Mouse (Mus musculus): ENCODE measurements around the gene Cox7b. TPM values are rescaled to one million over a fixed set of nuclear protein-coding genes. Genes with fewer than 3 reads are reported as not detected.
"Not testable (repeated sequence)": the region's sequence is repeated elsewhere in the genome, so short reads cannot be mapped to it uniquely, and the experiment has no call there.

Gene Cox7b
- total and polyA plus RNA-seq, 3 experiments, result 222 to 804 (median 712) TPM

GRCm38 (mm10) chrX:106014741-106015377, 641 bp upstream of the Cox7b start:
- Histone ChIP-seq H3K36me3 (replicated peaks in 1 of 2; ENCODE audit: control insufficient read depth in 1 of 2, insufficient read depth in 1 of 2, low read length in 1 of 2) (peaks cover 11 to 12% of the 10 kb centered on the region in 2 experiments), H3K79me2 (replicated peaks; ENCODE audit: control insufficient read depth, extremely low read depth, insufficient read depth, poor library complexity, severe bottlenecking) (peaks cover 19% of the 10 kb centered on the region), H3K9ac (ENCODE audit: insufficient read depth, low read depth) (peak overlapping the region; percentile 81; the same call in 1 of the 2 replicates), H3K4me2 (ENCODE audit: insufficient read depth, low read depth, poor library complexity, severe bottlenecking) (peak overlapping the region; percentile 5; the same call in 1 of the 2 replicates), H3K4me3 (replicated peaks in 1 of 3; ENCODE audit: low read depth in 2 of 3, low read length in 2 of 3, poor library complexity in 1 of 3) (peak overlapping the region in 2 of 3 experiments; percentile 62 to 76)
- H3K27ac ChIP-seq (ENCODE audit: insufficient read depth, low read depth); dilution Hi-C loops (cut with MboI; ENCODE audit: extremely low pct_ligation_motif_present, extremely low pct_unique_long_range_greater_than_20kb, low sequenced_read_pairs); H3K4me1 ChIP-seq (ENCODE audit: control insufficient read depth in 1 of 2, insufficient read depth in 2 of 2); H3K27me3 ChIP-seq (replicated peaks); H3K9me3 ChIP-seq (replicated peaks; ENCODE audit: low read length); DNase-seq (ENCODE audit: extremely low read depth): not testable (repeated sequence)
- TF ChIP-seq MAFK (IDR thresholded peaks at IDR 0.05; ENCODE audit: insufficient replicate concordance, low read length), result peak; percentile 35; the same call in 1 of the 2 replicates
- TF ChIP-seq ZNF384 (IDR thresholded peaks at IDR 0.05; ENCODE audit: low read depth, low read length), result 0 out of 2 replicates have a peak, but pooled peaks have one; percentile 17
- peak; percentile 90 for TF ChIP-seq TBP (conservative IDR thresholded peaks at IDR 0.05; ENCODE audit: low read depth, low read length)
- in situ Hi-C loops (cut with MboI; ENCODE audit: low pct_ligation_motif_present, low pct_unique_long_range_greater_than_20kb, low sequenced_read_pairs), result loop anchor here (5.0 to 10.0 kb wide), 2 partner anchors 90 to 152 kb away; partner anchors contain the start of gene Atrx

GRCm38 (mm10) chrX:106017102-106017501, 1.6 kb downstream of the Cox7b start:
- peak overlapping the region; percentile 81; the same call in 1 of the 2 replicates for H3K9ac ChIP-seq (ENCODE audit: insufficient read depth, low read depth)
- H3K4me2 ChIP-seq (ENCODE audit: insufficient read depth, low read depth, poor library complexity, severe bottlenecking), result no peak overlapping the region

GRCm38 (mm10) chrX:106017516-106017915, 2.0 kb downstream of the Cox7b start:
- H3K27me3 ChIP-seq (replicated peaks), result no peaks in the 10 kb centered on the region
- peaks cover 17 to 24% of the 10 kb centered on the region in 2 experiments for H3K36me3 ChIP-seq (replicated peaks in 1 of 2; ENCODE audit: control insufficient read depth in 1 of 2, insufficient read depth in 1 of 2, low read length in 1 of 2)
- TF ChIP-seq ZNF384 (IDR thresholded peaks at IDR 0.05; ENCODE audit: low read depth, low read length) (no peak), TBP (conservative IDR thresholded peaks at IDR 0.05; ENCODE audit: low read depth, low read length) (peak; percentile 54; the same call in 1 of the 2 replicates)
- H3K4me1 ChIP-seq (ENCODE audit: control insufficient read depth in 1 of 2, insufficient read depth in 2 of 2), result peaks cover 0 to 4% of the 10 kb centered on the region in 2 experiments; a peak in 2 of 4 replicates
- dilution Hi-C loops (cut with MboI; ENCODE audit: extremely low pct_ligation_motif_present, extremely low pct_unique_long_range_greater_than_20kb, low sequenced_read_pairs) (no loop called here), in situ Hi-C loops (cut with MboI; ENCODE audit: low pct_ligation_motif_present, low pct_unique_long_range_greater_than_20kb, low sequenced_read_pairs) (loop anchor here (5.0 to 10.0 kb wide), 2 partner anchors 93 to 150 kb away; partner anchors contain the start of gene Atrx)
- H3K9me3 ChIP-seq (replicated peaks; ENCODE audit: low read length), result no peaks in the 10 kb centered on the region
- H3K4me3 ChIP-seq (replicated peaks in 1 of 3; ENCODE audit: low read depth in 2 of 3, low read length in 2 of 3, poor library complexity in 1 of 3), result peak overlapping the region in 1 of 3 experiments; percentile 62
- H3K27ac ChIP-seq (ENCODE audit: insufficient read depth, low read depth), result no peak overlapping the region
- H3K4me2 ChIP-seq (ENCODE audit: insufficient read depth, low read depth, poor library complexity, severe bottlenecking), result no peak overlapping the region
- DNase-seq (ENCODE audit: extremely low read depth), result no peak
- peaks cover 16% of the 10 kb centered on the region for H3K79me2 ChIP-seq (replicated peaks; ENCODE audit: control insufficient read depth, extremely low read depth, insufficient read depth, poor library complexity, severe bottlenecking)
- no peak overlapping the region; the same call in 1 of the 2 replicates for H3K9ac ChIP-seq (ENCODE audit: insufficient read depth, low read depth)

More at GRCm38 (mm10) chrX:106017102-106017501, 1.6 kb downstream of the Cox7b start:
- Histone ChIP-seq H3K79me2 (replicated peaks; ENCODE audit: control insufficient read depth, extremely low read depth, insufficient read depth, poor library complexity, severe bottlenecking) (peaks cover 16% of the 10 kb centered on the region), H3K27ac (ENCODE audit: insufficient read depth, low read depth) (no peak overlapping the region), H3K9me3 (replicated peaks; ENCODE audit: low read length) (no peaks in the 10 kb centered on the region), H3K4me1 (ENCODE audit: control insufficient read depth in 1 of 2, insufficient read depth in 2 of 2) (peaks cover 0 to 4% of the 10 kb centered on the region in 2 experiments; a peak in 2 of 4 replicates), H3K36me3 (replicated peaks in 1 of 2; ENCODE audit: control insufficient read depth in 1 of 2, insufficient read depth in 1 of 2, low read length in 1 of 2) (peaks cover 17 to 23% of the 10 kb centered on the region in 2 experiments), H3K27me3 (replicated peaks) (no peaks in the 10 kb centered on the region), H3K4me3 (replicated peaks in 1 of 3; ENCODE audit: low read depth in 2 of 3, low read length in 2 of 3, poor library complexity in 1 of 3) (peak overlapping the region in 1 of 3 experiments; percentile 62)
- in situ Hi-C loops (cut with MboI; ENCODE audit: low pct_ligation_motif_present, low pct_unique_long_range_greater_than_20kb, low sequenced_read_pairs) (loop anchor here (5.0 to 10.0 kb wide), 2 partner anchors 92 to 150 kb away; partner anchors contain the start of gene Atrx), dilution Hi-C loops (cut with MboI; ENCODE audit: extremely low pct_ligation_motif_present, extremely low pct_unique_long_range_greater_than_20kb, low sequenced_read_pairs) (no loop called here)
- TF ChIP-seq ZKSCAN1 (IDR thresholded peaks at IDR 0.05; ENCODE audit: borderline replicate concordance, low read depth, low read length), result no peak
- TF ChIP-seq TBP (conservative IDR thresholded peaks at IDR 0.05; ENCODE audit: low read depth, low read length), result no peak
- no peak for TF ChIP-seq POLR2A (IDR thresholded peaks at IDR 0.05; ENCODE audit: low read depth, low read length)
- TF ChIP-seq UBTF (IDR thresholded peaks at IDR 0.05; ENCODE audit: low read depth, low read length), result no peak
- no peak for TF ChIP-seq USF1 (IDR thresholded peaks at IDR 0.05; ENCODE audit: low read depth, low read length)
- TF ChIP-seq POLR2AphosphoS2 (IDR thresholded peaks at IDR 0.05; ENCODE audit: low read depth, low read length), result no peak
- no peak for TF ChIP-seq TCF12 (IDR thresholded peaks at IDR 0.05; ENCODE audit: low read depth, low read length)
- TF ChIP-seq JUN (IDR thresholded peaks at IDR 0.05; ENCODE audit: insufficient read depth, low read depth, low read length), result no peak
- no peak for TF ChIP-seq NELFE (IDR thresholded peaks at IDR 0.05; ENCODE audit: low read depth, low read length)
- no peak for TF ChIP-seq CHD2 (IDR thresholded peaks at IDR 0.05; ENCODE audit: low read length)
- no peak for TF ChIP-seq ETS1 (conservative IDR thresholded peaks at IDR 0.05; ENCODE audit: low read depth, low read length)
- no peak for TF ChIP-seq SIN3A (IDR thresholded peaks at IDR 0.05; ENCODE audit: low read length)
- TF ChIP-seq MEF2A (IDR thresholded peaks at IDR 0.05; ENCODE audit: borderline replicate concordance, low read depth, low read length), result no peak
- no peak for TF ChIP-seq KAT2A (IDR thresholded peaks at IDR 0.05; ENCODE audit: insufficient replicate concordance, low read length)
- TF ChIP-seq MAZ (IDR thresholded peaks at IDR 0.05; ENCODE audit: low read depth, low read length), result no peak
- no peak for TF ChIP-seq MAFK (IDR thresholded peaks at IDR 0.05; ENCODE audit: insufficient replicate concordance, low read length)
- TF ChIP-seq HCFC1 (IDR thresholded peaks at IDR 0.05; ENCODE audit: low read depth, low read length), result no peak
- no peak for DNase-seq (ENCODE audit: extremely low read depth)
